Mouse (Mus musculus) kidney, adult 8-10 months (tissue): Measurements from ENCODE around the gene Glt1d1.
A peak's percentile ranks its signal among the peaks of the same experiment; 100 is the strongest.

Experiments used
- DNase-seq, 2 experiments: peaks; one replicate each; pipeline ENCODE4 v3.0.0; 2022

Gene Glt1d1

GRCm38 (mm10) chr5:127632167-127633145 is at the start of gene Glt1d1, which contains the start of gene Slc15a4:
TSS of gene Glt1d1 (plus strand) at chr5:127632262.
TSS of gene Slc15a4 (minus strand) at chr5:127632897.
- peak; percentile 47 for DNase-seq

GRCm38 (mm10) chr5:127583658-127584057 is 48.4 kb upstream of the Glt1d1 start:
- no peak for DNase-seq

- DNase-seq: no peak
Measured at GRCm38 (mm10) chr5:127587854-127588253, 44.2 kb upstream of the Glt1d1 start.

GRCm38 (mm10) chr5:127592406-127592805 is 39.7 kb upstream of the Glt1d1 start:
- no peak for DNase-seq

GRCm38 (mm10) chr5:127592854-127593253 is 39.2 kb upstream of the Glt1d1 start:
- DNase-seq: peak in 1 of 2 experiments; percentile 47

GRCm38 (mm10) chr5:127595676-127596075 is 36.4 kb upstream of the Glt1d1 start:
- no peak for DNase-seq

GRCm38 (mm10) chr5:127596862-127597261 is 35.2 kb upstream of the Glt1d1 start:
- DNase-seq: no peak

- no peak for DNase-seq
Measured at GRCm38 (mm10) chr5:127602996-127603395, 29.1 kb upstream of the Glt1d1 start.

- no peak for DNase-seq
Measured at GRCm38 (mm10) chr5:127607507-127607906, 24.6 kb upstream of the Glt1d1 start.

- no peak for DNase-seq
Measured at GRCm38 (mm10) chr5:127609191-127609714, 22.8 kb upstream of the Glt1d1 start.

- DNase-seq: peak; percentile 89 to 90
Measured at GRCm38 (mm10) chr5:127610787-127611509, 21.1 kb upstream of the Glt1d1 start.

GRCm38 (mm10) chr5:127611881-127612280 is 20.2 kb upstream of the Glt1d1 start:
- DNase-seq: no peak

- no peak for DNase-seq
Measured at GRCm38 (mm10) chr5:127612397-127612796, 19.7 kb upstream of the Glt1d1 start.

- no peak for DNase-seq
Measured at GRCm38 (mm10) chr5:127615459-127615858, 16.6 kb upstream of the Glt1d1 start.

- DNase-seq: no peak
Measured at GRCm38 (mm10) chr5:127616151-127616550, 15.9 kb upstream of the Glt1d1 start.

GRCm38 (mm10) chr5:127616884-127617635 is 15.0 kb upstream of the Glt1d1 start:
- DNase-seq: peak; percentile 97 to 98

GRCm38 (mm10) chr5:127618834-127619233 is 13.2 kb upstream of the Glt1d1 start:
- DNase-seq: no peak

- no peak for DNase-seq
Measured at GRCm38 (mm10) chr5:127620371-127620770, 11.7 kb upstream of the Glt1d1 start.

- DNase-seq: no peak
Measured at GRCm38 (mm10) chr5:127621108-127621507, 11.0 kb upstream of the Glt1d1 start.

GRCm38 (mm10) chr5:127624427-127625213 is 7.4 kb upstream of the Glt1d1 start:
- DNase-seq: no peak

GRCm38 (mm10) chr5:127627242-127627641 is 4.8 kb upstream of the Glt1d1 start:
- no peak for DNase-seq

- no peak for DNase-seq
Measured at GRCm38 (mm10) chr5:127631671-127632070, 391 bp upstream of the Glt1d1 start.
